Mouse (Mus musculus): ENCODE results near the gene Rnase9. TPM values are rescaled to one million over a fixed set of nuclear protein-coding genes. Genes with fewer than 3 reads are reported as not detected.

Rnase9 gene
- total RNA-seq, 4 experiments from 2014 or later = not detected

Other genes starting within 250 kb of the Rnase9 start
- gene Ccnb1ip1, start 234.1 kb downstream of the Rnase9 start, total RNA-seq (2022) = not detected
- gene Parp2, start 234.0 kb downstream of the Rnase9 start, total RNA-seq (2022) = 10 to 100 TPM in 1 of 4 experiments, 1 to 10 TPM in 3; 7.9 to 10.2 (median 8.3) TPM
- 1 to 10 TPM; 7.2 to 9.4 (median 8.4) TPM for gene Tep1, start 171.3 kb downstream of the Rnase9 start, total RNA-seq (2022)
- 10 to 100 TPM; 73.7 to 90.4 (median 77.6) TPM for gene Klhl33, start 144.4 kb downstream of the Rnase9 start, total RNA-seq (2022)
- 10 to 100 TPM; 42.4 to 63.1 (median 48.7) TPM for gene Osgep, start 117.0 kb downstream of the Rnase9 start, total RNA-seq (2022)
- 10 to 100 TPM; 30.8 to 35.9 (median 33.3) TPM for gene Apex1, start 116.9 kb downstream of the Rnase9 start, total RNA-seq (2022)
- 10 to 100 TPM; 12.4 to 19.8 (median 18.4) TPM for gene Pip4p1, start 111.0 kb downstream of the Rnase9 start, total RNA-seq (2022)
- gene Pnp, start 110.8 kb downstream of the Rnase9 start, total RNA-seq (2022) = 1 to 10 TPM; 2.2 to 4.4 (median 3.2) TPM
- gene Gm49342, start 97.4 kb downstream of the Rnase9 start, total RNA-seq (2022) = 1 to 10 TPM; 2.1 to 5.2 (median 3.3) TPM
- under 1 TPM in 3 of 4 experiments, not detected in 1; 0.29 to 0.64 (median 0.52) TPM for gene Pnp2, start 85.9 kb downstream of the Rnase9 start, total RNA-seq (2022)
- gene Rnase10, start 34.1 kb downstream of the Rnase9 start, total RNA-seq (2022) = not detected
- not detected for gene Rnase11, start 8.3 kb upstream of the Rnase9 start, total RNA-seq (2022)
- gene Rnase12, start 15.8 kb upstream of the Rnase9 start, total RNA-seq (2022) = not detected
- gene Olfr750, start 32.6 kb upstream of the Rnase9 start, total RNA-seq (2022) = not detected
- 10 to 100 TPM; 17.3 to 32.3 (median 23.6) TPM for gene Rnase4, start 49.2 kb upstream of the Rnase9 start, total RNA-seq (2022)
- 1 to 10 TPM; 1.2 to 3.0 (median 1.6) TPM for gene Ang, start 49.3 kb upstream of the Rnase9 start, total RNA-seq (2022)
- not detected for gene Eddm3b, start 72.6 kb upstream of the Rnase9 start, total RNA-seq (2022)
- not detected for gene Rnase6, start 82.0 kb upstream of the Rnase9 start, total RNA-seq (2022)
- not detected for gene Rnase1, start 104.9 kb upstream of the Rnase9 start, total RNA-seq (2022)
- not detected for gene Rnase2b, start 120.4 kb upstream of the Rnase9 start, total RNA-seq (2022)
- not detected for gene Ang2, start 157.3 kb upstream of the Rnase9 start, total RNA-seq (2022)
- not detected for gene Ear14, start 161.5 kb upstream of the Rnase9 start, total RNA-seq (2022)
- 1 to 10 TPM in 2 of 4 experiments, under 1 TPM in 2; 0.48 to 5.7 (median 2.8) TPM for gene Rnase2a, start 214.2 kb upstream of the Rnase9 start, total RNA-seq (2022)